Mouse (Mus musculus) left cerebral cortex, adult 9 months (tissue): Measurements from ENCODE around the gene Ankrd44.

ENCODE experiments used
- DNase-seq, 2 experiments: peaks; one replicate each; pipeline ENCODE4 v3.0.0; 2022; ENCODE audit warnings: low spot score in 2 of 2

Ankrd44 gene

GRCm38 (mm10) chr1:54762216-54762807, 163.9 kb downstream of the Ankrd44 start:
- DNase-seq = no peak

- no peak for DNase-seq
Measured at GRCm38 (mm10) chr1:54759841-54760240, 166.3 kb downstream of the Ankrd44 start.

- DNase-seq = no peak
Measured at GRCm38 (mm10) chr1:54757291-54757690, 168.9 kb downstream of the Ankrd44 start.

- no peak for DNase-seq
Measured at GRCm38 (mm10) chr1:54755690-54756365, 170.4 kb downstream of the Ankrd44 start.

GRCm38 (mm10) chr1:54749961-54750360, 176.2 kb downstream of the Ankrd44 start:
- no peak for DNase-seq

- DNase-seq = no peak
Measured at GRCm38 (mm10) chr1:54749516-54749915, 176.7 kb downstream of the Ankrd44 start.

GRCm38 (mm10) chr1:54747785-54748420, 178.3 kb downstream of the Ankrd44 start:
- no peak for DNase-seq

GRCm38 (mm10) chr1:54745666-54746065, 180.5 kb downstream of the Ankrd44 start:
- DNase-seq = no peak

GRCm38 (mm10) chr1:54744171-54744570, 182.0 kb downstream of the Ankrd44 start:
- DNase-seq = no peak

- DNase-seq = no peak
Measured at GRCm38 (mm10) chr1:54743072-54743471, 183.1 kb downstream of the Ankrd44 start.

GRCm38 (mm10) chr1:54740936-54741335, 185.3 kb downstream of the Ankrd44 start:
- DNase-seq = no peak

- no peak for DNase-seq
Measured at GRCm38 (mm10) chr1:54737472-54737871, 188.7 kb downstream of the Ankrd44 start.

- peak in 1 of 2 experiments; percentile 31 for DNase-seq
Measured at GRCm38 (mm10) chr1:54734917-54735664, 191.1 kb downstream of the Ankrd44 start.

- no peak for DNase-seq
Measured at GRCm38 (mm10) chr1:54729316-54729715, 196.9 kb downstream of the Ankrd44 start.

GRCm38 (mm10) chr1:54726555-54726954, 199.6 kb downstream of the Ankrd44 start:
- no peak for DNase-seq

GRCm38 (mm10) chr1:54716921-54717320, 209.3 kb downstream of the Ankrd44 start:
- peak; percentile 38 to 54 for DNase-seq

- DNase-seq = no peak
Measured at GRCm38 (mm10) chr1:54715061-54715760, 211.0 kb downstream of the Ankrd44 start.

- DNase-seq = peak in 1 of 2 experiments; percentile 35
Measured at GRCm38 (mm10) chr1:54713231-54714173, 212.7 kb downstream of the Ankrd44 start.

- no peak for DNase-seq
Measured at GRCm38 (mm10) chr1:54711568-54711967, 214.6 kb downstream of the Ankrd44 start.

GRCm38 (mm10) chr1:54710550-54710949, 215.6 kb downstream of the Ankrd44 start:
- DNase-seq = no peak
